Mouse (Mus musculus): ENCODE results near the gene Tsc22d4.
"Not testable (repeated sequence)": the region's sequence is repeated elsewhere in the genome, so short reads cannot be mapped to it uniquely, and the experiment has no call there.

Gene Tsc22d4

GRCm38 (mm10) chr5:137745214-137746171 is at the start of gene Tsc22d4:
Gene Tsc22d4, plus strand, starts transcription at chr5:137745730.
- peak; percentile 84 for DNase-seq (ENCODE audit: low spot score)

GRCm38 (mm10) chr5:137695930-137696329 is 49.6 kb upstream of the Tsc22d4 start:
- no peak for DNase-seq (ENCODE audit: low spot score)

GRCm38 (mm10) chr5:137699080-137699479 is 46.5 kb upstream of the Tsc22d4 start:
- no peak for DNase-seq (ENCODE audit: low spot score)

GRCm38 (mm10) chr5:137699850-137700249 is 45.7 kb upstream of the Tsc22d4 start:
- DNase-seq (ENCODE audit: low spot score), result no peak

GRCm38 (mm10) chr5:137705242-137705641 is 40.3 kb upstream of the Tsc22d4 start:
- DNase-seq (ENCODE audit: low spot score), result no peak

GRCm38 (mm10) chr5:137706913-137707633 is 38.5 kb upstream of the Tsc22d4 start:
- DNase-seq (ENCODE audit: low spot score), result no peak

- DNase-seq (ENCODE audit: low spot score), result no peak
Measured at GRCm38 (mm10) chr5:137713454-137713853, 32.1 kb upstream of the Tsc22d4 start.

- DNase-seq (ENCODE audit: low spot score), result no peak
Measured at GRCm38 (mm10) chr5:137715685-137716084, 29.8 kb upstream of the Tsc22d4 start.

- no peak for DNase-seq (ENCODE audit: low spot score)
Measured at GRCm38 (mm10) chr5:137718020-137718790, 27.3 kb upstream of the Tsc22d4 start.

- no peak for DNase-seq (ENCODE audit: low spot score)
Measured at GRCm38 (mm10) chr5:137719088-137719487, 26.4 kb upstream of the Tsc22d4 start.

- not testable (repeated sequence) for DNase-seq (ENCODE audit: low spot score)
Measured at GRCm38 (mm10) chr5:137720558-137721164, 24.9 kb upstream of the Tsc22d4 start.

- DNase-seq (ENCODE audit: low spot score), result no peak
Measured at GRCm38 (mm10) chr5:137723840-137724239, 21.7 kb upstream of the Tsc22d4 start.

GRCm38 (mm10) chr5:137726767-137727166 is 18.8 kb upstream of the Tsc22d4 start:
- DNase-seq (ENCODE audit: low spot score), result no peak

- DNase-seq (ENCODE audit: low spot score), result no peak
Measured at GRCm38 (mm10) chr5:137733638-137734288, 11.8 kb upstream of the Tsc22d4 start.

GRCm38 (mm10) chr5:137734289-137735061 is 11.1 kb upstream of the Tsc22d4 start:
- peak; percentile 92 for DNase-seq (ENCODE audit: low spot score)

- DNase-seq (ENCODE audit: low spot score), result peak; percentile 65
Measured at GRCm38 (mm10) chr5:137737400-137737940, 8.1 kb upstream of the Tsc22d4 start.

- peak; percentile 63 for DNase-seq (ENCODE audit: low spot score)
Measured at GRCm38 (mm10) chr5:137738516-137738915, 7.0 kb upstream of the Tsc22d4 start.

- no peak for DNase-seq (ENCODE audit: low spot score)
Measured at GRCm38 (mm10) chr5:137739471-137739870, 6.1 kb upstream of the Tsc22d4 start.

- no peak for DNase-seq (ENCODE audit: low spot score)
Measured at GRCm38 (mm10) chr5:137740506-137740905, 5.0 kb upstream of the Tsc22d4 start.

Data from retina, embryonic 14.5 days (tissue).